Mouse (Mus musculus) kidney, postnatal 10 days (tissue): ENCODE measurements around the gene Dot1l.
"Not testable (repeated sequence)": the region's sequence is repeated elsewhere in the genome, so short reads cannot be mapped to it uniquely, and the experiment has no call there.

ENCODE experiments used
- DNase-seq: peaks from one replicate; pipeline ENCODE4 v3.0.0; 2021; ENCODE audit warnings: mixed read lengths

Gene Dot1l

GRCm38 (mm10) chr10:80812391-80813041 lies 57.5 kb downstream of the Dot1l start:
- DNase-seq = no peak

DNA sequence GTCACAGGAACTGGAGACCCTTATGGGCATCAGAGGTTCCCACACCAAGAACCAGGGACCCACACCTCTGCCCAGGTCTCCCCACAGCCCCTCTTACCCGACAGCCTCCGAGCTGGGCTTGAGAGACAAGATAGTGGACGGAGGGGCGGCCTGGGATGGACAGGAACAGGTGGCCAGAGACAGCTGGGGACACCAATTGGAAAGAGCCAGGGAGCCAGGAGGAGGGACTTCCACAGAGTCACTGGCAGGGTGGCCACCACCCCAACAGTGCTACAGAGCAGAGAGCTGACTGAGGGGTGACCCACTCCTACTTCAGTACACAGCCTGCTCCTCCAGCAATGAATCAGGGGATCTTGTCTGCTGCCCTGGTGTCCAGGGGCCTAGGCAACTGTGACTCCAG lies 58.4 kb downstream of the Dot1l start, which contains the start of gene Jsrp1:
Gene Jsrp1, minus strand, starts transcription at position 133 of the 400 bp plus-strand sequence.
- no peak for DNase-seq

- DNase-seq = no peak
These were observed 59.8 kb downstream of the Dot1l start for GRCm38 (mm10) chr10:80814800-80815199.

DNA sequence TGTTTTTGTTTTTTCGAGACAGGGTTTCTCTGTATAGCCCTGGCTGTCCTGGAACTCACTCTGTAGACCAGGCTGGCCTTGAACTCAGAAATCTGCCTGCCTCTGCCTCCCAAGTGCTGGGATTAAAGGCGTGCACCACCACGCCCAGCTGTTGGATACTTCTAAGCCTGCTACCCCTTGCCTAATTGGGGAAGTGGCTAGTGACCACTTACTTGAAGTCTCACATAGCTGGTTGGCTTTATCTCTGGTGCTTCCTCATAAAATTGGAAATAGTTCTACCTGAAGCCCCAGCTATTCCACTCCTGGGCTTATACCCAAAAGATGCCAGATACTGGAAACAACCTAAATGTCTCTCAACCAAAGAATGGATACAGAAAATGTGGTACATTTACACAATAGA lies 61.3 kb downstream of the Dot1l start:
- not testable (repeated sequence) for DNase-seq

DNA sequence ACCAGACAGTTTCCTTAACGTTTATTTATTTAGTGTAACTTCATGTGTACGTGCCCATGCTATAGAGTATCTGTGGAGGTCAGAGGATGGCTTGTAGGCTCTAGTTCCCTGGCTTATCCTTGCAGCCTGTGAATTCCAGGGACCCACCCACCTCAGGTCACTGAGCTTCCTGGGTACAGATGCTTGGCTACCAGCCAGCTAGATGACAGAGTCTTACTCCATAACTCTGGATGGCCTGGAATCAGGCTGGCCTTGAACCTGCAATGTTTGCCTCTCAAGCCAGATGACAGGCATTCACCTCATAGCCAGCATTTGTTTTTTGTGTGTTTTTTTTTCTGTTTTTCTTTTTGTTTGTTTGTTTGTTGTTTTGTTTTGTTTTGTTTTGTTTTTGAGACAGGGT lies 62.2 kb downstream of the Dot1l start:
- DNase-seq = no peak

DNA sequence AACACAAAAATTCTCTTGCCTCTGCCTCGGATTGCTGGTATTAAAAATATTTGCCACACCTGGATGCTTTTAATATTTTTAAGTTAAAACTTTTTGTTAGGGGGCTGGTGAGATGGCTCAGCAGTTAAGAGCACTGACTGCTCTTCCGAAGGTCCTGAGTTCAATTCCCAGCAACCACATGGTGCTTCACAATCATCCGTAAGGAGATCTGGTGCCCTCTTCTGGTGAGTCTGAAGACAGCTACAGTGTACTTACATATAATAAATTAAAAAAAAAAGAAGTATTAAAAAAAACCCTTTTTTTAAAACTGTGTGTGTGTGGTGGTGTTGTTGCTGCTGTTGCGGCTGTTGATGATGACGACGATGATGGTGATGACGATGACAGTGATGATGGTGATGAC lies 62.9 kb downstream of the Dot1l start:
- DNase-seq = not testable (repeated sequence)

DNA sequence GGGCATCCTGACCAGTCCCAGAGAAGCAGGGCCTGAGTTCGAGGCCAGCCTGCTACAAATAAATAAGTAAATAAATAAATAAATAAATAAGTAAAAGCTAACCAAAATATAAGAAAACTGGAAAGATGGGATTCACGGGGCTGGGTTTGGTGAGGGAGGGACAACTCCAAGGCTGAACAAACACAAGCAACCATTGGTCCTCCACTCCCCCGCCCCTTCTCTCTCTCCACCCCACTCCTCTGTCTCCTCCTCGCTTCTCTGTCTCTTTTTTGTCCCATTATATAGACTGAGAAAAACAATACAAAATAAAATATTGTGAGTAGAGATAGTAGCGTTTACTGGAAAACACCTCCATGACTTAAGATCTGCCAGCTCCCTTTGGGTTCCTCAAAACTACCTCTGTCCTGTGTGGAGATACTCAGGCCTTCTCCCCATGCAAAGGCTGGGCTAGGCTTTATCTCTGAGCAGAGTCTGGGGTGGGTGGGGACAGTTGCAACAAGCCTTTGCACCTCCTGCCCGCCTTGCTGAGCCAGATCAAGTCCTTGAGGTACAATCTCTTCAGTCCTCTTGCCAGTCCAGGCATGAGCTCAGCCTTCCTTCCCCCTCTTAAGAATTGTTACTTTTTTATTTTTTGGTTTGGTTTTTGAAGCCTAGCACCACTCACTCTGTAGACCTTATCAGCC lies 63.7 kb downstream of the Dot1l start:
- no peak for DNase-seq

GRCm38 (mm10) chr10:80819406-80819805 lies 64.4 kb downstream of the Dot1l start:
- DNase-seq = peak; percentile 62

DNA sequence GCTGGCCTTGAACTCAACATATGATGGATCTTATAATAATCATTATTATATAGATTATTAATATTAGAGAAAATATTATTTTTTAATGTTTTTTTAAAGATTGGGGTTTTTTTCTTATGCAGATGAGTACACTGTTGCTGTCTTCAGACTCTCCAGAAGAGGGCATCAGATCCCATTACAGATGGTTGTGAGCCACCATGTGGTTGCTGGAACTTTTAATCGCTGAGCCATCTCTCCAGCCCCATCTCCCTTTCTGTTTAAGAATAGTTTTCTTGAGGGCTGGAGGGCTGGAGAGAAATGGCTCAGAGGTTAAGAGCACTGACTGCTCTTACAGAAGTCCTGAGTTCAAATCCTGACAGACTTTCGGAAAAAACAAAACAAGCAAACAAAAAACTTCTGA lies 67.0 kb downstream of the Dot1l start:
- peak; percentile 51 for DNase-seq

DNA sequence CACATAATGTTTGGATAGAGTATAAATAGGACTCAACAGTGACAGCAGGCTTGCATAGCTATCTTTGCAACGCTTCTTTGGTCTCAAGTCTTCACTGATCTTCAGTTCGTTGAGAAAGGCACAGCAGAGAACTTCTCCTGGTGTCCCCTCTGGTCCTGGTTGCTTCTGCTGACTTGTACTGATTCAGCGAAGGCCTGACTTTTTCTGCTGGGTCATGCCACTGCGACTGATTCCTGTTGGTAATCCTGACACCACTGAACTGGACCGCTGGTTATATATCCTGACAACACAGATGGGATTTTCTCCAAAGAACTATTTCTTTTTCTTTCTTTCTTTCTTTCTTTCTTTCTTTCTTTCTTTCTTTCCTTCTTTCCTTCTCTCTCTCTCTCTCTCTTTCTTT lies 67.5 kb downstream of the Dot1l start:
- DNase-seq = no peak

DNA sequence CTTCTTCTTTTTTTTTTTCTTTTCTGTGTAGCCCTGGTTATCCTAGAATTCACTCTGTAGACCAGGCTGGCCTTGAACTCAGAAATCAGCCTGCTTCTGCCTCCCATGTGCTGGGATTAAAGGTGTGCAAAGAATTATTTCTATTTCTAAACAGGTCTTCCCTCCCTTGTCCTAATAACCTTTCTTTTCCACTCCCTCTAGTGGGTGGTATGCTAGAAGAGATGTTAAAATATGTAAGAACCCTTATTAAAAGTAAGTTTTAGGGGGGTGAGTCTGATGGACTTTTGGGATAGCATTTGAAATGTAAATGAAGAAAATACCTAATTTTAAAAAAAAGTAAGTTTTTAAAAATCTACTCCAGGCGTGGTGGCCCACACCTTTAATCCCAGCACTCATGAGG lies 68.3 kb downstream of the Dot1l start:
- no peak for DNase-seq

DNA sequence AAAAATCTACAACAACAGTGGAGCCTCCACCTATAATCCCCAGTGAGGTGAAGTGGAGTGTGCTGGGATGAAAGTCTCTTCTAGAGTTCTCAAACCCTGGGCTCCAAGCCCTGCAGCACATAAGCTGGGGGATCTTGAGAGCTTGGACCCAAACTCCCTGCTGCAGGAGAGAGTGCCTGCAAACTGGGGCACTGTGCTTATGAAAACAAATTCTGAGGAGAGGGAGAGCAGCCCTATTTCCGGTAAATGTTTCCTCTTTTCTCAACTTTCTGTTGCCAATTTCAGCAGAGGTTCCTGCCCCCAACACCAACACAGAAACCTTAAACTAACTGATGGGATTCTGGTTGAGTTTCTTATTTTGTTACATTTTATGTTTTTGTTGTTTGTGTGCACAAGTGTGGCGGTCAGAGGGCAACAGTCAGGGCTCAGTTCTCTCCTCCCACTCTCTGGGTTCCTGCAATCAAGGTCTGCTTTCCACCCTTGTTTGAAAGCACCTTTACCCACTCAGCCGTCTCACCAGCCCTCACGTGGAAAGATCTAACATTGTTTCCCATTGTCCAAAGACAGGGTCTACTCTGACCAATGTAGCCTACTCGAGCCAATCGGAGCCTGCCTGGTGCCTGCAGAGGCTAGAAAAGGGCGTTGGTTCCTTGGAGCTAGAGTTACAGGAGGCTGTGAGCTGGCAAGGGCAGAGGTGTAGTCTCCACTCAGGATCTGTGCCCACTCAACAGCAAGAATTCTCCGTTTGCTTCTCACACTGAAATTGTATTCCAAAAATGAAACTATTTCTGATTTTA lies 69.0 kb downstream of the Dot1l start:
- no peak for DNase-seq

DNA sequence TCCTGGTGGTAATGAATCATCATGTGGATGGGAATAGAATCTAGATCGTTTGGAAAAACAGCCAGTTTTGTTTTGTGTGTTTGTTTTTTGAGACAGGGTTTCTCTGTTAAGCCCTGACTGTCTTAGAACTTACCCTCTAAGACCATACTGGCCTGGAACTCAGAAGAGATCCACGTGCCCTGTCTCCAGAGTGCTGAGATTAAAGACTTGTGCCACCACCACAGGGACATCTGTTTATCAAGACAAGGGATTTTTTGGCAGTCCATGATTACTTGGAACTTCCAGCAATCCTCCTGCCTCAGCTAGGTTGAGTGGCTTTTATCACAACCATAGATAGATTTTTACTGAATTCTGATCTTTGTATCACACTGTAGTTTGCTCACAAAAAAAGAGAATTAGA lies 69.8 kb downstream of the Dot1l start:
- DNase-seq = no peak

GRCm38 (mm10) chr10:80826151-80827062 lies 71.4 kb downstream of the Dot1l start, which contains the start of gene Oaz1:
TSS of gene Oaz1 (plus strand) at chr10:80826656.
- DNase-seq = peak; percentile 99

GRCm38 (mm10) chr10:80827063-80827869 lies 72.3 kb downstream of the Dot1l start:
- DNase-seq = no peak

DNA sequence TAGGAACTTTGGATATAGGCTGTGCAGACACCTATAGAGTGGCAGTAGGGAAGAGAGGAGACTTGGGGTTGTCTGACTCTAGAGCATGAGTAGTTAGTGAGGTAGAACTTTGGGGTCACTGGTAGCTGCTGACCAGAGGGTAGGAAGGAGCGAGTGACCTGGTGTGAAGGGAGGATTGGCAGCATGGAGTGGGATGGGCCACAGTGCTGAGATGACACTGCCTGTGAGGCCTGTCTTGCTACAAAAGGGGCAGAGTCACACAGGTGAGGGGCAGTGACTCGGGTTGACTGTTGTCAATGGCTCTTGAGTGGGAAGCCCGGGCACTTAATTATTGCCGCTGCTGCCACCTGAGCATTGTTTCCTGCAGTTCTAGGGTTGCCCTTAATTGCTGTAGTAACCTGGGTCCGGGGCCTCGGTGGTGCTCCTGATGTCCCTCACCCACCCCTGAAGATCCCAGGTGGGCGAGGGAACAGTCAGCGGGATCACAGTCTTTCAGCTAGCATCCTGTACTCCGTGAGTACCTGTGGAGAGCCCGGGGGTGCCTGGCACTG lies 72.9 kb downstream of the Dot1l start:
- DNase-seq = no peak

DNA sequence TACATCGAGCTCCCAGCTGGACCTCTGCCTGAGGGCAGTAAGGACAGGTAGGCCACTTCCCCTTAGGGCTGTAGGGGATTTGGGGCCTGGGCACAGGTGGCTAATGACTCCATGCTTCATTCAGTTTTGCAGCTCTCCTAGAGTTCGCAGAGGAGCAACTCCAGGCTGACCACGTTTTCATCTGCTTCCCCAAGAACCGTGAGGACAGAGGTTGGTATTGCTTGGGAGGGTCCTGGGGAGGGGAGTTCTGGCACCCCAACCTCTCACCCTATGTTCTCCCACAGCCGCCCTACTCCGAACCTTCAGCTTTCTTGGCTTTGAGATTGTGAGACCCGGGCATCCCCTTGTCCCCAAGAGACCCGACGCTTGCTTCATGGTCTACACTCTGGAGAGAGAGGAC lies 73.6 kb downstream of the Dot1l start:
- not testable (repeated sequence) for DNase-seq

DNA sequence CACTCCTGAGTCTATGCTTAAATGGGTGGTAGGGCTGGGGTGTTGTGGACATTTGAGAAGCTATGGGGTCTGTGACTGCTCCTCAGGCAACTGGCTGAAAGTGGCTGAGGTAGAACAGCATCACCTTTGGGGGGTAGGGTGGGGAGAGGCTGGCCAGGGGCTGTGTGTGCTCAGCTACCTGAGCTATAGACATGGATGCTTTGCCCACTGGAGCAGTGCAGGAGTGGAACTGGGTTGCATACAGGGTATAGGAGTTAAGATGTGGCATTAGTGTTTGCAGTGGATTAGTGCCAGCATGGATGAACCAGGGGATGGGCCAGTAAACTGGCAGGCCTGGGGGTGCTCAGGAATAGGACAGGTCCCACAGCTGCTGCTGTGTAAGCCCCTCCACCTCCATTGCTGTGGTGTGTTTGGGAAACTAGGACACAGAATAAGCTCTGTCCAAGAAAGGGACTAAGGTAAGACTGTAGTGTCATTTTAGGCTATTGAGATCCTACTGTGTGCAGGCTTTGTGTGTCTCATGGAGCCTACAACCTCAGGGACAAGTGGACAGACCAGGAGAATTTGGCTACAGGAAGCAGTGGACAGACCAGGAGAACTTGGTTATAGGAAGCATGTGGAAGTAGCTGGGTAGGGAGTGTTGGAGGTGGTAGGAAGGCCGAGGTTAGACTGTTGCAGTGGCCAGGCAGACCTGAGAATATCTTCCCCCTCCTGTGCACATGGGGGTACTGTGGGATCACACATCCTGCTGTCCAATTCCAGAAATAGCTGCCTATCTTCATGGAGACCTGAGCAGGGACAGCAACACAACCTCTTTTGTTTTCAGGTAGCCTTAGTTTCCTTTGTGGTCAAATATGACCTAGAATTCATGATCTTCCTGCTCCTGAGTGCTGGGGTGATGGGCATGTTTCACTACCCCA lies 74.6 kb downstream of the Dot1l start:
- no peak for DNase-seq

GRCm38 (mm10) chr10:80831136-80831535 lies 76.1 kb downstream of the Dot1l start:
- DNase-seq = peak; percentile 89

- DNase-seq = no peak
These were observed 77.8 kb downstream of the Dot1l start for GRCm38 (mm10) chr10:80832818-80833217.
